Mouse (Mus musculus) stomach, embryonic 14.5 days (tissue): Measurements from ENCODE around the gene Baiap2l2. TPM values are rescaled to one million over a fixed set of nuclear protein-coding genes. Genes with fewer than 3 reads are reported as not detected.

Experiments used
- ATAC-seq: fragments of 200-750 bp; cut with Nextera tagmentation; 2 replicates; pipeline ENCODE4 v1.8.0; 2017; ENCODE audit warnings: low read depth, moderate TSS enrichment; ENCODE audit not compliant: insufficient number of reproducible peaks, insufficient read depth, low FRiP score
- H3K27ac ChIP-seq: fragments of 300-500 bp; sonication (generic); 2 replicates; pipeline ENCODE4 v1.5.1; 2014; ENCODE audit warnings: mild to moderate bottlenecking, low read length, moderate library complexity, mixed read lengths
- H3K27me3 ChIP-seq: fragments of 300-500 bp; sonication (generic); 2 replicates; pipeline ENCODE4 v1.6.1; 2014; ENCODE audit warnings: low read length, control low read depth, mixed read lengths; ENCODE audit not compliant: control insufficient read depth, insufficient read depth
- H3K36me3 ChIP-seq: fragments of 300-500 bp; sonication (generic); 2 replicates; pipeline ENCODE4 v1.6.1; 2014; ENCODE audit warnings: mild to moderate bottlenecking, control low read depth, low read length, moderate library complexity, mixed read lengths; ENCODE audit not compliant: control insufficient read depth, insufficient read depth
- H3K4me1 ChIP-seq: fragments of 300-500 bp; sonication (generic); 2 replicates; pipeline ENCODE4 v1.6.1; 2014; ENCODE audit warnings: low read length, control low read depth, mixed read lengths; ENCODE audit not compliant: control insufficient read depth, insufficient read depth
- H3K4me2 ChIP-seq: fragments of 300-500 bp; sonication (generic); replicated peaks from 2 replicates; pipeline ENCODE4 v1.6.1; 2014; ENCODE audit warnings: low read depth, low read length, control low read depth
- H3K4me3 ChIP-seq: fragments of 300-500 bp; sonication (generic); 2 replicates; pipeline ENCODE4 v1.5.1; 2014; ENCODE audit warnings: low read depth, low read length, control low read depth
- H3K9ac ChIP-seq: fragments of 300-500 bp; sonication (generic); replicated peaks from 2 replicates; pipeline ENCODE4 v1.6.1; 2014; ENCODE audit warnings: low read depth, mild to moderate bottlenecking, control low read depth, low read length, moderate library complexity, mixed read lengths
- H3K9me3 ChIP-seq: fragments of 300-500 bp; sonication (generic); 2 replicates; pipeline ENCODE4 v1.6.1; 2016; ENCODE audit warnings: low read depth, low read length, control low read depth; ENCODE audit not compliant: control insufficient read depth
- WGBS: fragments of 180-500 bp; shearing (Covaris S2); extraction: QIAGEN DNeasy Blood & Tissue Kit; methylation state at CpG from one replicate; pipeline ENCODE4 v1.1.7; 2014; 5-methylcytosine and 5-hydroxymethylcytosine counted together
- polyA plus RNA-seq: library from polyadenylated mRNA; unstranded; fragments of >200 nt; fragmentation: Nextera tagmentation; extraction: Ambion mirVana; gene quantifications from 2 replicates; pipeline ENCODE4 v1.2.1, GENCODE M21; 2014

Baiap2l2 gene
- polyA plus RNA-seq, 1 experiment from 2014 or later, result 5.9 TPM

DNA sequence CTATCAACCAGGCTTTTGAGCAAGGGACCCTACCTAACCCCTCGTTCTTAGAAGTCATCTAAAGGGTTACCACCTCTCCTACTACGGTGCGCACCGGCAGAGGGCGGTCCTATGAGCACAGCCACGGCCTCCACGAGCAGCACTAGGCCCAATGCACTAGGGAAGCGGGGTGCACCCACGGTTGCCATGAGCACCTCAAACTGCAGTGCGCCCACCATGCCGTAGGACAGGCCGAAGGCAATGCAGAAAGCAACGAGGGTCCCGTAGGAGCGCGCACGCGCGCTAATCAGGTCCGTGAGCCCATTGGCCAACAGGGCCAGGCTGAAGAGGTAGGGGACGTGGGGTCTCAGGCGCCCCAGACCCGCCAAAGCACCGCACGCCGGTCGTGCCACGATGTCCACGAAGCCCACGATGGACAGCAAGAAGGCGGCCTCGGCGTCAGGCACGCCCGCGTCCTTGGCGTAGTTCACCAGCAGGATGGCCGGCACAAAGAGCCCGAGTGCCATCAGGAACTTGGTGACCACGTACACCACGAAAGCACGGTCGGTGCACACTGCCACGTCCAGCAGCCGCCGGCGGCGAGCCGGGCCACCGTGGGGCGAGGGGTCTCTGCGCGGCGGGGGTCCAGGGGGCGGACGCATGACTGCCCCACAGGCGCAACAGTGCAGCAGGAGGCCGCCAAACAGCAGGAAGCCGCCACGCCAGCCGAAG lies 33.4 kb downstream of the Baiap2l2 start:
- Histone ChIP-seq H3K27ac (no peak overlapping the region), H3K4me1 (0 out of 2 replicates have a peak, but pooled peaks cover 8% of the 10 kb centered on the region), H3K4me3 (peak overlapping the region; percentile 35), H3K36me3 (peaks cover 8% of the 10 kb centered on the region; the same call in 1 of the 2 replicates), H3K9me3 (no peaks in the 10 kb centered on the region), H3K4me2 (peak overlapping the region; percentile 83), H3K9ac (peak overlapping the region; percentile 47), H3K27me3 (0 out of 2 replicates have a peak, but pooled peaks cover 6% of the 10 kb centered on the region)
- peak; percentile 50 for ATAC-seq
- 2% methylated on average over 61 of the region's 61 CpGs for WGBS

DNA sequence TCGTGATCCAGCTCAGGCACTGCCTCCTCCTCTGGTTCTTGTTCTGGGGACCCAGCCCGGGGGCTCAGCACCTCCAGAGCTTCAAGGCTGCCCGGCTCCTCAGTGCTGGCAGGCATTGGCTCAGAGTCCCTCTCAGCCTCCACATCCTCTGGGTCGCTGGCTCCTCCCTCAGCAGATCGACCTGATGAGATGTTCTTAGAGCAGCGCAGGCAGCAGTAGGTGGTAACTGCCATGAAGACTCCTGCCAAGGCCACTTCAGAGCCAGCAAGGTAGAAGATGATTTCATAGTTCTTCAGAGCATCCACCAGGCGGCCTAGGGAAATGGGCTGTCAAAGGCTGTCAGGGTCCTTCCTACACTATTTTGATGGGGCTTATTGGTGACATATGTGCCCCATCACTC lies 34.2 kb downstream of the Baiap2l2 start:
- Histone ChIP-seq H3K4me1 (0 out of 2 replicates have a peak, but pooled peaks cover 8% of the 10 kb centered on the region), H3K4me3 (no peak overlapping the region), H3K9me3 (no peaks in the 10 kb centered on the region), H3K4me2 (no peak overlapping the region), H3K36me3 (peaks cover 8% of the 10 kb centered on the region; the same call in 1 of the 2 replicates), H3K27me3 (0 out of 2 replicates have a peak, but pooled peaks cover 6% of the 10 kb centered on the region), H3K9ac (no peak overlapping the region), H3K27ac (no peak overlapping the region)
- WGBS, result 56% methylated on average over 7 of the region's 7 CpGs
- no peak for ATAC-seq

DNA sequence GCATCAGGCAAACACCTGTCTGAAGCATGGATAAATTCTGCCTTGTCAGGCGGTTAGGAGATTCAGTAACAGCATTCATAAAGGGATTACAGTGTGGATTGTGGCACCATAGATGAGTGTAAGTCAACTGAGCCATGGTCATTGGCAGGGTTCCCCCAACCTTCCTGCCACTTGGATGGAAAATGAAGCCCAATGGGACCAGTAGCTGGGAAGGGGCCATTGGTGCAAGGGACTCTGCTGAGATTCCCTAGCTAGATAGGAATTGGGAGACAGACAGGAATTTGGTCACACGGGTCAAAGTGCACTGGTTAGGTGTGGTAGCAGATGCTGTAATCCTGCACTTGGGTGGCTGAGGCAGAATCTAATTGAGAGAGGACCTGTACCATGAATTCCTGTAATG lies 35.1 kb downstream of the Baiap2l2 start:
- Histone ChIP-seq H3K27me3 (0 out of 2 replicates have a peak, but pooled peaks cover 6% of the 10 kb centered on the region), H3K4me1 (0 out of 2 replicates have a peak, but pooled peaks cover 8% of the 10 kb centered on the region), H3K9me3 (no peaks in the 10 kb centered on the region), H3K36me3 (peaks cover 14% of the 10 kb centered on the region), H3K27ac (no peak overlapping the region), H3K4me3 (no peak overlapping the region), H3K9ac (no peak overlapping the region), H3K4me2 (no peak overlapping the region)
- ATAC-seq, result no peak
- 76% methylated on average over 2 of the region's 2 CpGs for WGBS

DNA sequence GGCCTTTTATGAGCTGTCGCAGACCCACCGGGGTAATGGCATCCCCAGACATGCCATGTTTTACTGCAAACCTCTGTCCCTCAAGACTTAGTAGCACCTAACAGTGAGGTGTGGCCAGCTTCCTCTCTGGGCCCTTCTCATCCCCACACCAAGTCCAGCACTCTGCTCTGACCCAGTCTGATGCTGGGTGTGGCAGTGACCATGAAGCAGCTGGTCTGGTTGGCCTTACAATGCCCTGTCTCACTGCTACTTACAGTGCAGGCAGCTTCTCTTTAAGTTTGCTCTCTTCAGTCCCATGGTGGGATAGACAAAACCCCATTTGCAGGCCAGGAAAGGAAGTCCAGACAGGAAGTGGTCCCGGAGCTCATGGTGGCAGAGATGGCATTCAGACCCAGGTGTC lies 40.0 kb downstream of the Baiap2l2 start:
- WGBS, result 88% methylated on average over 3 of the region's 3 CpGs
- Histone ChIP-seq H3K4me3 (no peak overlapping the region), H3K4me2 (no peak overlapping the region), H3K9ac (no peak overlapping the region), H3K27me3 (no peaks in the 10 kb centered on the region), H3K27ac (no peak overlapping the region), H3K36me3 (peaks cover 35% of the 10 kb centered on the region), H3K4me1 (no peaks in the 10 kb centered on the region), H3K9me3 (no peaks in the 10 kb centered on the region)
- ATAC-seq, result no peak

DNA sequence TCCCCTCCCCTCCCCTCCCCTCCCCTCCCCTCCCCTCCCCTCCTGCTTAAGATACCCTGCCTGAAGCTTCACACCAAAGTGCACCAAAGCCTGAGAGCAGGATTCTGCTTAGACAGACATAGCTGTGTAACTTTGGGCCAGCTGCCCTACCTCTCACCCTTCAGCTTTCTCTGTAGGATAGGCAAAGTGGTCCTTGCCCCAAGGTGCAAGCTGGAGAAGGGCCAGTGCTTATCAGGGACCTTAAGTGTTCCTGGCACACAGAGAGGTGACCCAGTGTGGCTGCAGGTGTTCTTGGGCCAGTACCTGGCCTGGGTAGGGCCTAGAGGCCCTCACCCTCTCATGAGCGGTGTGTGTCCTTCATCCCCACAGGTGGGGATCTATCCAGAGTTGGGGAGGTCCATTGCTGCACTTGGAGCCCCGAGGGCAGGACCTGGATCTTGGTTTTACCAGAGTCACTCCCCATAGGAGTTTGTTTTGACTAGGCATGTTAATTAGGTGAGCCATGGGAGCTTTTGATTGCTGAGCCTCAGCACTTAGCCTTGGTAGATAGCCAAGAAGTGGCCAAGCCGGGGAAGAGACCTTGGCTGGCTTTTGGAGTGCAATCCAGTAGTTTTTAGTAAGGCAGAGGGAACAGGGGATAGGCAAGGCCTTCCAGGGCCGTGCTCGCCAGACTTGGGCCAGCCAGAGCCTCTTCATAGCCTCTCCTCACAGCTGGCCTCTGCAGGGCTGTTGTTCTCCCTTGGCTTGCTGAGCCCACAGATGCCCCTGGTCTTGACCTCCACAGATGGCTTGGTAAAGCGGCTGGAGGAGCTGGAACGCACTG lies 41.1 kb downstream of the Baiap2l2 start:
- no peaks in the 10 kb centered on the region for H3K27me3 ChIP-seq
- H3K27ac ChIP-seq, result no peak overlapping the region
- no peaks in the 10 kb centered on the region for H3K9me3 ChIP-seq
- ATAC-seq, result no peak
- H3K4me1 ChIP-seq, result no peaks in the 10 kb centered on the region
- H3K9ac ChIP-seq, result no peak overlapping the region
- WGBS, result 81% methylated on average over 7 of the region's 7 CpGs
- H3K36me3 ChIP-seq, result peaks cover 43% of the 10 kb centered on the region
- no peak overlapping the region for H3K4me3 ChIP-seq
- no peak overlapping the region for H3K4me2 ChIP-seq

DNA sequence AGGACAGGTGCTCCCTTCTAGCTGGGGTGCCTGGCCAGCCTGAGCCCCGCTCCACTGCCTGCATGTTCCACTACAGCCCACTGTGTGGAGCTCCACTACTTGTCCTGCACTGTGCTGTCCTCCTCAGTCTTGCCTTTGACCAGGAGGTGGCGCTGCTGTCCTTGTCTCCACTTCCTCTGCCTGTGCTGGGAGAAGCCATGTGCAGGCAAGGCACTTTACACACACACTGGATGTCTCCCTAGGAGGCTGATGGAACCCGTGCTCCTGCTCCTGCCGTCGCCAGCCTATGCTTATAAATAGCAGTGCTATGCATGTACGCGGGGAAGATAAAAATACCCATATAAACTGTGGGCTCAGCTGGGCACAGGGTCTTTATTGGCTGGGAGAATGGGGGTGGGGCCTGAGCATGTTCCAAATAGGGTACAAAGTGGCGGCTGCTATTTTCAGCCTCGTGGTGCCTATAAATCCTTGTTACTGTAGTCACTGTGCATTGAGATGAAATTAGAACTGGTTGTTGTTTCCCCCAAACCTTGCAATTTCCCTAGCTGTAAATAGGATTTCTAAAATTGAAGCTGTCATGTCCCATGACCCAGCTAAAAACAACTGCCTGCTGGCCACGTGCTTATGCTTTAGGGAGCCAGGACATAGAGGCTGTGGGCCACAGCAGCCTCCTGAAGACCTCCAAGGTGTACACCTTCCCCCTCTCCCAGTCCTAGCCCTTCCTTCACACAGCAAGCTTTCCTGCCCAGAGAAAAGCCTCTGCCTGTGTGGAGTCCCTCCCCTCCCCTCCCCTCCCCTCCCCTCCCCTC lies 41.9 kb downstream of the Baiap2l2 start:
- Histone ChIP-seq H3K36me3 (peaks cover 42% of the 10 kb centered on the region), H3K4me3 (no peak overlapping the region), H3K4me1 (no peaks in the 10 kb centered on the region), H3K27me3 (no peaks in the 10 kb centered on the region), H3K9ac (no peak overlapping the region), H3K4me2 (no peak overlapping the region), H3K9me3 (no peaks in the 10 kb centered on the region), H3K27ac (no peak overlapping the region)
- peak; percentile 94 for ATAC-seq
- 17% methylated on average over 10 of the region's 10 CpGs for WGBS

DNA sequence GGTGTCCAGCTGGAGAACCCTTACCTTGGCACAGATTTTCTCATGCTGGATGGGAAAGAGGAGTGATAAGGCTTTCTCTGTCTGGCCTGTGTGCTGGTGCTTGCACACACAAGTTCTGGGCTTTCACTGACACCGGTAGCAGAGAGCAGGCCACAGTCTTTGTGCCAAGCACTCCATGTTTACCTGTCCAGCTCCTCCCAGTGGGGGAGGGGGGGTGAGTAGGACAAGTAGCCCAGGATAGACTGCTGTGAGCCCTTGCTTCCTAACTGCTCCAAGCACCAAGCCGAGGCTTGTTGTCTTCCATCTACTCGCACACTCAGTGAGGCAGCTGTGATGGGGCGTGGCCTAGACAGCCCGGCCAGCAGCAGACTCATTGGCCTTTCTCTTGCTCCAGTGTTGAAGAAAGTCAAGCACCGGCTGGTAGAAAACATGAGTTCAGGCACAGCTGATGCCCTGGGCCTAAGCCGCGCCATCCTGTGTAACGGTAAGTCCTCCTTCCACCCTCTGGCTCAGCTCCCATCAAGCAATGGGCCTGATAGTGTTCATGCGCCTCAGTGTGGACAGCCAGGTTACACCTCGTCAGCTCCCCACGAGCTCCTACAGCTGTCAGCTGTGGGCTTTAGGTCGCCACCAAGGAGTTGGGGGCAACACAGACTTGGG lies 42.6 kb downstream of the Baiap2l2 start:
- peak; percentile 10; the same call in 1 of the 2 replicates for ATAC-seq
- no peak overlapping the region for H3K4me3 ChIP-seq
- H3K36me3 ChIP-seq, result peaks cover 41% of the 10 kb centered on the region
- H3K9me3 ChIP-seq, result no peaks in the 10 kb centered on the region
- H3K4me1 ChIP-seq, result no peaks in the 10 kb centered on the region
- H3K9ac ChIP-seq, result no peak overlapping the region
- H3K4me2 ChIP-seq, result no peak overlapping the region
- no peak overlapping the region for H3K27ac ChIP-seq
- 69% methylated on average over 13 of the region's 13 CpGs for WGBS
- H3K27me3 ChIP-seq, result no peaks in the 10 kb centered on the region

DNA sequence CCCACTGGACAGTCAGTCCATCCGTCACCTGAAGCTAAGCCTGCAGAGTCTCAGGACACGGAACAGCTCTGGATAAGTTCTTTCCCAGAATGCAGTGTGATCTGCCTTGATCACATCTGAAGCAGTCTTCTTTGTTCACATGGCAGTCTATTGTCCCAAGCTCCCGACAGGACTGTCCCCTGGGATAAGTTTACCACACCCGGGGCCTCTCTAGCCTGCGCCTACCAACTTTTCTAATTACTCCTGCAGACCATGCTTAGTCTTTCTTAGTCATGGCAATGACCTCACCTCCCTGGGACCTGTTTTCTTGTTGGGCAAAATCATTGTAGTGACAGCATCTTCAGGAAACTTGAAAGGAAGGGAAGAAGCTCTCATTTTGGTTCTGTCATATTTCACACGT lies 47.3 kb downstream of the Baiap2l2 start:
- Histone ChIP-seq H3K4me2 (no peak overlapping the region), H3K9ac (no peak overlapping the region), H3K4me3 (no peak overlapping the region), H3K27ac (no peak overlapping the region), H3K36me3 (peaks cover 35% of the 10 kb centered on the region), H3K9me3 (no peaks in the 10 kb centered on the region), H3K4me1 (no peaks in the 10 kb centered on the region), H3K27me3 (no peaks in the 10 kb centered on the region)
- 81% methylated on average over 6 of the region's 6 CpGs for WGBS
- ATAC-seq, result no peak
